In the genomic region with DNA sequence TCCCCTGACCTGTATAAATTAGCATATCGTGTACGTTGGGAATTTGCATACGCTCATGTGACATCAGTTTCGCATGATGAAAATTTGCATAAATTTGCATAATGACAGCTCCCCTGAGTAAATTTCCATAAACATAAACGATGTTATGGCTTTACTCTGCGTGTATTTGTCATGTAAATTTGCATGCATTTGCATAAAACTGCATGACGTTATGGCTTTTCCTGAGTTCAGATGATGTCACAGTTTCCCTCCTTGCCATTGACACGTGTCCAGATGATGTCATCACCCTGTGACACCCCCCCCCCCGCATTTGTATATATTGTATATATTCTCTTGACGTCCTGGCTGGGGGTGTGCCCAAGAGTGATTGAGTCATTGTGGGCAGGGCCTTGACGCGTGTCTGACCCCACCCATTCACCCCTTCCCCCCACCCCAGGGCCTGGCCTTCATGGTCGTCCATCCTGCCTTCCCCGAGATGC, we compare ENCODE assay signal across 8 mouse cellular contexts.
DNase-seq lines count a peak whose midpoint lies in the region; ATAC-seq and TF ChIP-seq lines count a peak whose summit lies in the region.

No protein-coding gene starts in this region.

- no peak for TF ChIP-seq POLR2A in olfactory bulb, adult 2 months (IDR thresholded peaks at IDR 0.05; ENCODE audit: insufficient read depth, low read depth, low read length)

- peak overlapping the region; percentile 92 for H3K27ac ChIP-seq in layer of hippocampus, adult 2 months
- no peak overlapping the region for H3K27ac ChIP-seq in forebrain, embryonic 11.5 days (ENCODE audit: low read depth, low read length)
- H3K27ac ChIP-seq in limb, embryonic 12.5 days: no peak overlapping the region
- no peak overlapping the region for H3K27ac ChIP-seq in olfactory bulb, adult 2 months (ENCODE audit: insufficient read depth, low read depth, low read length)

- H3K36me3 ChIP-seq in forebrain, embryonic 11.5 days (ENCODE audit: control insufficient read depth, insufficient read depth, low read length): peaks cover 17% of the 10 kb centered on the region
- peaks cover 41% of the 10 kb centered on the region for H3K36me3 ChIP-seq in limb, embryonic 12.5 days

- DNase-seq in layer of hippocampus, adult 2 months (ENCODE audit: low spot score in 2 of 2): no peak
- no peak for DNase-seq in layer of hippocampus, adult 18-20 months (ENCODE audit: low spot score in 2 of 2)
- DNase-seq in ZHBTc4 (ENCODE audit: low read depth, low spot score): peak; percentile 79
- DNase-seq in forebrain, embryonic 11.5 days (ENCODE audit: low spot score): no peak
- DNase-seq in urinary bladder, postnatal 36 days (ENCODE audit: low spot score in 2 of 2): no peak
- no peak for DNase-seq in gastrocnemius, adult 8-10 months (ENCODE audit: low spot score in 2 of 2)

- 76% methylated on average over 14 of the region's 14 CpGs for WGBS in forebrain, embryonic 11.5 days
- 75% methylated on average over 14 of the region's 14 CpGs for WGBS in limb, embryonic 12.5 days
- WGBS in olfactory bulb, adult 2 months: 51% methylated on average over 14 of the region's 14 CpGs

- H3K4me1 ChIP-seq in forebrain, embryonic 11.5 days (replicated peaks; ENCODE audit: control insufficient read depth, insufficient read depth, low read length): no peaks in the 10 kb centered on the region
- H3K4me1 ChIP-seq in limb, embryonic 12.5 days (replicated peaks): no peaks in the 10 kb centered on the region; the same call in 1 of the 2 replicates
- peaks cover 15% of the 10 kb centered on the region; the same call in 1 of the 2 replicates for H3K4me1 ChIP-seq in olfactory bulb, adult 2 months (ENCODE audit: control insufficient read depth, insufficient read depth, low read length)

- no peak for ATAC-seq in forebrain, embryonic 11.5 days (replicated peaks; ENCODE audit: low FRiP score)
- ATAC-seq in limb, embryonic 12.5 days (ENCODE audit: insufficient number of reproducible peaks, insufficient read depth, low FRiP score, low TSS enrichment, low read depth): peak; percentile 8

- H3K4me3 ChIP-seq in layer of hippocampus, adult 2 months: peak overlapping the region; percentile 93
- H3K4me3 ChIP-seq in forebrain, embryonic 11.5 days (ENCODE audit: low read depth, low read length): peak overlapping the region; percentile 51
- H3K4me3 ChIP-seq in limb, embryonic 12.5 days (replicated peaks): peak overlapping the region; percentile 57
- H3K4me3 ChIP-seq in olfactory bulb, adult 2 months (ENCODE audit: insufficient read depth, low read depth, low read length): peak overlapping the region; percentile 69; the same call in 1 of the 2 replicates

- no peaks in the 10 kb centered on the region for H3K27me3 ChIP-seq in forebrain, embryonic 11.5 days (ENCODE audit: control insufficient read depth, insufficient read depth, low read length)
- no peaks in the 10 kb centered on the region for H3K27me3 ChIP-seq in limb, embryonic 12.5 days

- no peak for TF ChIP-seq CTCF in layer of hippocampus, adult 2 months (conservative IDR thresholded peaks at IDR 0.05)
- TF ChIP-seq CTCF in olfactory bulb, adult 2 months (IDR thresholded peaks at IDR 0.05; ENCODE audit: insufficient read depth, low read depth, low read length): no peak

- H3K9ac ChIP-seq in forebrain, embryonic 11.5 days (ENCODE audit: low read length): no peak overlapping the region
- H3K9ac ChIP-seq in limb, embryonic 12.5 days (replicated peaks): no peak overlapping the region

- peak overlapping the region; percentile 56 for H3K4me2 ChIP-seq in forebrain, embryonic 11.5 days (ENCODE audit: low read depth, low read length, severe bottlenecking)
- peak overlapping the region; percentile 57 for H3K4me2 ChIP-seq in limb, embryonic 12.5 days

- 0 out of 2 replicates have a peak, but pooled peaks cover 2% of the 10 kb centered on the region for H3K9me3 ChIP-seq in forebrain, embryonic 11.5 days (ENCODE audit: control insufficient read depth, low read length)
- peaks cover 42% of the 10 kb centered on the region for H3K9me3 ChIP-seq in limb, embryonic 12.5 days
